Mouse (Mus musculus): ENCODE measurements at regions not wholly inside any gene's neighbourhood (a gene's known extent, or its start where the extent isn't known, plus 50 kb on each side); places are given as distances from the start of the nearest gene placed in this dataset.

- no peak for DNase-seq (ENCODE audit: low read depth)
Observed at GRCm38 (mm10) chr12:68683176-68683575, 475.8 kb downstream of the Rps29 start.

- no peak for DNase-seq (ENCODE audit: low read depth)
Observed at GRCm38 (mm10) chr12:68680668-68681067, 478.3 kb downstream of the Rps29 start.

GRCm38 (mm10) chr12:68676096-68676775 lies 482.8 kb downstream of the Rps29 start:
- DNase-seq (ENCODE audit: low read depth) = no peak

GRCm38 (mm10) chr12:68672011-68672410 lies 487.0 kb downstream of the Rps29 start:
- DNase-seq (ENCODE audit: low read depth) = no peak

- DNase-seq (ENCODE audit: low read depth) = no peak
Observed at GRCm38 (mm10) chr12:68645901-68646585, 512.9 kb downstream of the Rps29 start.

GRCm38 (mm10) chr12:68643671-68644070 lies 515.3 kb downstream of the Rps29 start:
- no peak for DNase-seq (ENCODE audit: low read depth)

- DNase-seq (ENCODE audit: low read depth) = no peak
Observed at GRCm38 (mm10) chr12:68632441-68632840, 526.5 kb downstream of the Rps29 start.

- DNase-seq (ENCODE audit: low read depth) = no peak
Observed at GRCm38 (mm10) chr12:68618337-68618736, 540.6 kb downstream of the Rps29 start.

GRCm38 (mm10) chr12:68605417-68606000 lies 553.5 kb downstream of the Rps29 start:
- no peak for DNase-seq (ENCODE audit: low read depth)

- no peak for DNase-seq (ENCODE audit: low read depth)
Observed at GRCm38 (mm10) chr12:68604524-68605299, 554.3 kb downstream of the Rps29 start.

- DNase-seq (ENCODE audit: low read depth) = no peak
Observed at GRCm38 (mm10) chr12:68602682-68603081, 556.3 kb downstream of the Rps29 start.

- DNase-seq (ENCODE audit: low read depth) = no peak
Observed at GRCm38 (mm10) chr12:68601366-68601765, 557.6 kb downstream of the Rps29 start.

GRCm38 (mm10) chr12:68599681-68600596 lies 559.0 kb downstream of the Rps29 start:
- DNase-seq (ENCODE audit: low read depth) = no peak

- no peak for DNase-seq (ENCODE audit: low read depth)
Observed at GRCm38 (mm10) chr12:68599016-68599616, 559.9 kb downstream of the Rps29 start.

- DNase-seq (ENCODE audit: low read depth) = no peak
Observed at GRCm38 (mm10) chr12:68585524-68585872, 573.5 kb downstream of the Rps29 start.

GRCm38 (mm10) chr12:68584786-68585523 lies 574.0 kb downstream of the Rps29 start:
- DNase-seq (ENCODE audit: low read depth) = no peak

GRCm38 (mm10) chr12:68579909-68580308 lies 579.1 kb downstream of the Rps29 start:
- no peak for DNase-seq (ENCODE audit: low read depth)

- no peak for DNase-seq (ENCODE audit: low read depth)
Observed at GRCm38 (mm10) chr12:68577453-68577852, 581.5 kb downstream of the Rps29 start.

- DNase-seq (ENCODE audit: low read depth) = no peak
Observed at GRCm38 (mm10) chr12:68576855-68577254, 582.1 kb downstream of the Rps29 start.

- DNase-seq (ENCODE audit: low read depth) = no peak
Observed at GRCm38 (mm10) chr12:68554943-68555627, 603.9 kb downstream of the Rps29 start.
